Mouse (Mus musculus): Measurements from ENCODE around the gene Egr4.
A peak's percentile ranks its signal among the peaks of the same experiment; 100 is the strongest.

Egr4 gene

DNA sequence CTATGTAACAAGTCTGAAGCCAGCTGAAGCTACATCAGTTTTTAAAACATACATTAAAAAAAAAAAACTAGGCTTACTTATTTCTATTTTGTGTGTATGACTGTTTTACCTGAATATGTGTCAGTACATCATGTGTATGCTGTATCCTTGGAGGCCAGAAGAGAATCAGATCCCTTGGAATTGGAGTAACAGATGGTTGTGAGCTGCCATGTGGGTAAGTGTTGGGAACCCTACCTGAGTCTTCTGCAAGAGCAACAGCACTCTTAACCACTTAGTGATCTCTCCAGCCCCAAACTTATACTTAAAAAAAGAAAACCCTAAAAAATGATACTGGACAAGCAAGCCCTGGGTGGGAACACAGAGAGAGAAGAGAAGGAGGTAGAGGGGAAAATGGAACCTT lies 16.4 kb downstream of the Egr4 start:
- DNase-seq (ENCODE audit: low read depth, low spot score) = no peak

DNA sequence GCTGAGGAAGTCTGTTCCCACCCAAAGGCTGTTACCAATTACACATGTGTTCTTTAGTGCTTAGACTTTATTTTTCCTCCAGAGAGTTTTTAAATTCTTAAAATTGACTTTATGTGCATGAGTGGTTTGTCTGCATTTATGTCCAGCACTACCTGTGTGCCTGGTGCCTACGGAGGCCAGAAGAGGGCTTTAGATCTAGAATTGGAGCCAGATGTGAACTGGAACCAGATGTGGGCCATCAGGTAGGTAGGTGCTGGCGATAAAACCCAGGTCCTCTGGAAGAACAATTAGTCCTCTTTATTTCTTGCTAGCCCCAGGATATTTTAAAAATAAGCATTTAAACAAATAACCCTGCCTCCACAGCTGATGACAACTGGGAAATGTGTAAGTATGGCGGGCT lies 21.8 kb downstream of the Egr4 start:
- peak; percentile 93 for DNase-seq (ENCODE audit: low read depth, low spot score)

GRCm38 (mm10) chr6:85490252-85490651 lies 23.1 kb downstream of the Egr4 start:
- DNase-seq (ENCODE audit: low read depth, low spot score) = no peak

- no peak for DNase-seq (ENCODE audit: low read depth, low spot score)
These were observed 23.7 kb downstream of the Egr4 start for GRCm38 (mm10) chr6:85489717-85490116.

DNA sequence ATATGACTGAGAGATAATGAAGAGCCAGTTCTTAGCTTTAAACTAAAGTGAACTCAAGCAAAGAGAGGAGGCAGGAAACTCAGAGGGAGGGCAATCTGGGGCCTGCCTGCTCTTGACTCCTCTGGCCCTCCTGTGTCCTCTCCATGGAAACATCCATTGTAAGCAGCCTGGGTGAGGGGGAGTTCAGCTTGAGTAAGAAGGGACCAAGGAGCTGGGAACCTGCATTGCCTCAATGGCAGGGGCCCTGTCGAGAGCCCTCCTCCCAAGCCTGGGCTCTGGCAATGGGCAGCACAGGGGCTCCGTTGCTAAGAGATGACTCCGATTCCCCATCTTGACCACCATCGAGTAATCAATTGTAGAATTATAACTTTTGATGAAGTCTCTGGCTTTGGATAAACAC lies 24.9 kb downstream of the Egr4 start:
- no peak for DNase-seq (ENCODE audit: low read depth, low spot score)

DNA sequence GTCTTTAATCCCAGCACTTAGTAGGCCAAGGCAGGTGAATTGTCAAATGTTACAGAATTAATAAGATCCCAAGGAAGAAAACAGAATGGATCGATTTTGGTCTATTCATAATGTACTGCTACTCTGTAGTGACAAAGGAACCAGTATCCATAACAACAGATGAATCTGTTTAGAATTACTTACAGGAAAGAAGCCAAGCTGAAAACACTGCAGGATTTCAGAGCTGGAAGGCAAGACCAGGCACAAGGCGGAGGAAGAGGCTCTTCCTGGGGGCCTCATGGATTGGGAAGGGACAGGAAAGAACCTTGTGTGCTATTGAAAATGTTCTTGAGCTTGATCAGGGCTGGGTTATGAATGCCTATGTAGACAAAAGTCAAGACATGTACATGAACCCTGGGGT lies 27.7 kb downstream of the Egr4 start:
- no peak for DNase-seq (ENCODE audit: low read depth, low spot score)

GRCm38 (mm10) chr6:85483843-85484721 lies 29.3 kb downstream of the Egr4 start:
- DNase-seq (ENCODE audit: low read depth, low spot score) = peak; percentile 58

GRCm38 (mm10) chr6:85480685-85481084 lies 32.7 kb downstream of the Egr4 start:
- DNase-seq (ENCODE audit: low read depth, low spot score) = no peak

DNA sequence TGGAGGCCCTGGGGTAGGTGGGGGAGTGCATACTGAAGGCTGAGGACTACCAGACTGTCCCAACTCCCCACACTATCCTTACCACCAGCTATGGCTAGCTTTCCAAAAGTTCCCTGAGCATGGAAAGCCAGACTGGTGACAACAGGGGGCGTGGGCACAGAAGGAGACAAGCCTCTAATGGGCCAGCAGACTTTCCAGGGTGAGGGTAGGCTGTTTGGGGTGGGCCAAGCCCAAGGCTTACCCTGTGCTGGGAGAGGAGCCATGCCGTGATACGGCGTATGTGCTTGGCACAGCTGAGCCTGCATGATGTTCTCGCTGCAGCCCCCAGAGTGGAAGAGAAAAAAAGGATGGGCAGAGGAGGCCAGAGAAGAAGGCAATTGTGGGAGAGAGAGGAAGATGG lies 33.4 kb downstream of the Egr4 start:
- no peak for DNase-seq (ENCODE audit: low read depth, low spot score)

- no peak for DNase-seq (ENCODE audit: low read depth, low spot score)
These were observed 35.0 kb downstream of the Egr4 start for GRCm38 (mm10) chr6:85478416-85478815.

DNA sequence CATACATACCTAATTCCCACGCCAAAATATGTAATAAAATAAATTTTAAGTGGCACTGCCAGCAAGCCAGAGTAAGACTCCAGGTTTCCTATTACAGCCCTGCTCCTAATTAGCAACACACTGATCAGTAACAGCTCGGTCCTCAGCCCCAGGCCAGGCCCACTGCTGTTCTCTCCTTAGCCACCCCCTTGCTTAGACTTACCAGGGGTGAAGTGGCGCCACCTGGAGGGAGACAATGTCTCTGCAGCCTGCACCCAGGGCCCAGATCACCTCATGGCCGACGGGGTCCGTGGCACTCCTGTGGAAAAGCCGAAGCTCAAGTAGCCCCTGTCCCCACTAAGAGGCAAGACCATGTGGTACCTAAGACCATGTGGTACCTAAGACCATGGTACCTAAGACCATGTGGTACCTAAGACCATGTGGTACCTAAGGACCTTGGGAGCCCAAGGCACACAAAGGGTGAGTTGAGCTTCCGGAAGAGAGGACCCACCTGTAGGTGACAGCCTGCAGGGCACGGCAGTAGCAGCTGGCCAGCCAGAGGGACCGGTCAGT lies 35.9 kb downstream of the Egr4 start:
- peak; percentile 55 for DNase-seq (ENCODE audit: low read depth, low spot score)

GRCm38 (mm10) chr6:85475581-85475980 lies 37.8 kb downstream of the Egr4 start:
- no peak for DNase-seq (ENCODE audit: low read depth, low spot score)

DNA sequence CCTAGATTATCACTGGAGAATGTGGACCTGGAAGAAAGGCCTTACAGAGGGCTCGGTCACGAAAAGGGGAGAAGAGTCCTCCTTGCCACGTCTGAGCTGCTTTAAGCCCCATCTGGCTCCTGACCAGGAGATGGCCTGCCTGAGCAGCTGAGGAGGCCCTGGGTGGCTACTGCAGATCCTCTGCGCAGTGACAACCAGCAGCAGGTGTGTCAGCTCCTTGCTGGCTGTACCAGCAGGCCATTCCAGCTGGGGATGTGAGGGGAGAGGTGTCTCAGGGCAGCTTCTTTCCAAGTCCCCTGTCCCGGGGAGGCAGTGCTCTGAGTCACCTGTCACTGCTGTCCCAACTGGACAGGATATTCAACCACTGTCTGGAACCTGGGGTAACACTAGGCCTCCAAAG lies 40.8 kb downstream of the Egr4 start:
- DNase-seq (ENCODE audit: low read depth, low spot score) = no peak

GRCm38 (mm10) chr6:85471962-85472361 lies 41.4 kb downstream of the Egr4 start:
- no peak for DNase-seq (ENCODE audit: low read depth, low spot score)

- DNase-seq (ENCODE audit: low read depth, low spot score) = no peak
These were observed 43.5 kb downstream of the Egr4 start for GRCm38 (mm10) chr6:85469660-85470430.

GRCm38 (mm10) chr6:85465381-85465780 lies 48.0 kb downstream of the Egr4 start:
- no peak for DNase-seq (ENCODE audit: low read depth, low spot score)

All from forelimb bud, embryonic 11.5 days (tissue).